Mouse (Mus musculus) heart, embryonic 15.5 days (tissue): ENCODE results near the gene Rimklb. TPM values are rescaled to one million over a fixed set of nuclear protein-coding genes. Genes with fewer than 3 reads are reported as not detected.
"Not testable (repeated sequence)": the region's sequence is repeated elsewhere in the genome, so short reads cannot be mapped to it uniquely, and the experiment has no call there.

ENCODE experiments used
- ATAC-seq: fragments of 200-750 bp; cut with Nextera tagmentation; replicated peaks from 2 replicates; pipeline ENCODE4 v1.8.0; 2017; ENCODE audit warnings: low read depth, moderate TSS enrichment; ENCODE audit not compliant: insufficient number of reproducible peaks, insufficient read depth, low FRiP score
- H3K27ac ChIP-seq: fragments of 300-500 bp; sonication (generic); 2 replicates; pipeline ENCODE4 v1.5.1; 2015; ENCODE audit warnings: mild to moderate bottlenecking, inconsistent platforms
- H3K27me3 ChIP-seq: fragments of 300-500 bp; sonication (generic); 2 replicates; pipeline ENCODE4 v1.6.1; 2015; ENCODE audit warnings: inconsistent platforms
- H3K36me3 ChIP-seq: fragments of 300-500 bp; sonication (generic); 2 replicates; pipeline ENCODE4 v1.6.1; 2015; ENCODE audit warnings: mild to moderate bottlenecking, inconsistent platforms
- H3K4me1 ChIP-seq: fragments of 300-500 bp; sonication (generic); replicated peaks from 2 replicates; pipeline ENCODE4 v1.6.1; 2015; ENCODE audit warnings: inconsistent platforms
- H3K4me2 ChIP-seq: fragments of 300-500 bp; sonication (generic); 2 replicates; pipeline ENCODE4 v1.6.1; 2015; ENCODE audit warnings: inconsistent platforms, mild to moderate bottlenecking, moderate library complexity
- H3K4me3 ChIP-seq: fragments of 300-500 bp; sonication (generic); 2 replicates; pipeline ENCODE4 v1.5.1; 2015; ENCODE audit warnings: mild to moderate bottlenecking, inconsistent platforms
- H3K9ac ChIP-seq: fragments of 300-500 bp; sonication (generic); 2 replicates; pipeline ENCODE4 v1.6.1; 2015; ENCODE audit warnings: mild to moderate bottlenecking, inconsistent platforms
- H3K9me3 ChIP-seq: fragments of 300-500 bp; sonication (generic); replicated peaks from 2 replicates; pipeline ENCODE4 v1.6.1; 2016; ENCODE audit warnings: inconsistent platforms
- WGBS: fragments of 180-500 bp; shearing (Covaris S2); methylation state at CpG from one replicate; pipeline ENCODE4 v1.1.7; 2015; ENCODE audit warnings: mixed read lengths; 5-methylcytosine and 5-hydroxymethylcytosine counted together
- polyA plus RNA-seq: library from polyadenylated mRNA; unstranded; fragments of >200 nt; fragmentation: Nextera tagmentation; extraction: Ambion mirVana; gene quantifications from 2 replicates; pipeline ENCODE4 v1.2.1, GENCODE M21; 2015

Rimklb gene
- polyA plus RNA-seq, 1 experiment from 2014 or later, result 0.94 TPM

GRCm38 (mm10) chr6:122523289-122523688, 24.7 kb upstream of the Rimklb start:
- H3K4me2 ChIP-seq, result no peak overlapping the region
- ATAC-seq, result no peak
- H3K27ac ChIP-seq, result no peak overlapping the region
- no peaks in the 10 kb centered on the region for H3K9me3 ChIP-seq
- no peaks in the 10 kb centered on the region for H3K27me3 ChIP-seq
- H3K9ac ChIP-seq, result no peak overlapping the region
- WGBS, result 77% methylated on average over 8 of the region's 8 CpGs
- H3K36me3 ChIP-seq, result no peaks in the 10 kb centered on the region
- no peak overlapping the region for H3K4me3 ChIP-seq
- H3K4me1 ChIP-seq, result no peaks in the 10 kb centered on the region

GRCm38 (mm10) chr6:122522595-122522994, 24.0 kb upstream of the Rimklb start:
- Histone ChIP-seq H3K9me3 (no peaks in the 10 kb centered on the region), H3K9ac (no peak overlapping the region), H3K4me1 (no peaks in the 10 kb centered on the region), H3K27ac (no peak overlapping the region), H3K36me3 (no peaks in the 10 kb centered on the region), H3K4me3 (no peak overlapping the region), H3K4me2 (no peak overlapping the region), H3K27me3 (no peaks in the 10 kb centered on the region)
- 62% methylated on average over 9 of the region's 9 CpGs for WGBS
- 0 out of 2 replicates have a peak, but pooled peaks have one; percentile 44 for ATAC-seq

GRCm38 (mm10) chr6:122519384-122519783, 20.8 kb upstream of the Rimklb start:
- H3K27me3 ChIP-seq, result no peaks in the 10 kb centered on the region
- no peaks in the 10 kb centered on the region for H3K9me3 ChIP-seq
- H3K4me3 ChIP-seq, result no peak overlapping the region
- H3K4me2 ChIP-seq, result no peak overlapping the region
- H3K27ac ChIP-seq, result no peak overlapping the region
- H3K9ac ChIP-seq, result no peak overlapping the region
- ATAC-seq, result no peak
- no peaks in the 10 kb centered on the region for H3K4me1 ChIP-seq
- H3K36me3 ChIP-seq, result no peaks in the 10 kb centered on the region
- WGBS, result 32% methylated on average over 2 of the region's 2 CpGs

GRCm38 (mm10) chr6:122517668-122518067, 19.1 kb upstream of the Rimklb start:
- Histone ChIP-seq H3K27me3 (no peaks in the 10 kb centered on the region), H3K9me3 (no peaks in the 10 kb centered on the region), H3K27ac (no peak overlapping the region), H3K36me3 (no peaks in the 10 kb centered on the region), H3K9ac (no peak overlapping the region), H3K4me3 (no peak overlapping the region), H3K4me2 (no peak overlapping the region), H3K4me1 (no peaks in the 10 kb centered on the region)
- WGBS, result 71% methylated on average over 1 of the region's 1 CpGs
- ATAC-seq, result no peak

- H3K27me3 ChIP-seq, H3K4me1 ChIP-seq, H3K4me2 ChIP-seq, H3K9ac ChIP-seq, ATAC-seq, H3K36me3 ChIP-seq, H3K27ac ChIP-seq, H3K9me3 ChIP-seq, H3K4me3 ChIP-seq: not testable (repeated sequence)
- WGBS, result 88% methylated on average over 2 of the region's 2 CpGs
Measured at GRCm38 (mm10) chr6:122515762-122516161, 17.2 kb upstream of the Rimklb start.

GRCm38 (mm10) chr6:122514312-122514711, 15.8 kb upstream of the Rimklb start:
- no peaks in the 10 kb centered on the region for H3K9me3 ChIP-seq
- no peaks in the 10 kb centered on the region for H3K4me1 ChIP-seq
- no peaks in the 10 kb centered on the region for H3K27me3 ChIP-seq
- no peaks in the 10 kb centered on the region for H3K36me3 ChIP-seq
- no peak overlapping the region for H3K4me2 ChIP-seq
- no peak overlapping the region for H3K4me3 ChIP-seq
- ATAC-seq, result no peak
- WGBS, result 81% methylated on average over 3 of the region's 3 CpGs
- no peak overlapping the region for H3K27ac ChIP-seq
- H3K9ac ChIP-seq, result no peak overlapping the region

- Histone ChIP-seq H3K27ac (no peak overlapping the region), H3K9ac (no peak overlapping the region), H3K4me1 (no peaks in the 10 kb centered on the region), H3K4me2 (no peak overlapping the region), H3K27me3 (no peaks in the 10 kb centered on the region), H3K9me3 (no peaks in the 10 kb centered on the region), H3K36me3 (no peaks in the 10 kb centered on the region), H3K4me3 (no peak overlapping the region)
- 0 out of 2 replicates have a peak, but pooled peaks have one; percentile 25 for ATAC-seq
- WGBS, result 45% methylated on average over 12 of the region's 12 CpGs
Measured at GRCm38 (mm10) chr6:122512914-122513878, 14.6 kb upstream of the Rimklb start.

- Histone ChIP-seq H3K36me3 (no peaks in the 10 kb centered on the region), H3K9ac (no peak overlapping the region), H3K4me2 (no peak overlapping the region), H3K4me1 (no peaks in the 10 kb centered on the region), H3K9me3 (no peaks in the 10 kb centered on the region), H3K27me3 (no peaks in the 10 kb centered on the region; the same call in 1 of the 2 replicates), H3K4me3 (no peak overlapping the region), H3K27ac (peak overlapping the region; percentile 70)
- ATAC-seq, result peak; percentile 77; the same call in 1 of the 2 replicates
- WGBS, result 42% methylated on average over 8 of the region's 8 CpGs
Measured at GRCm38 (mm10) chr6:122508494-122508893, 9.9 kb upstream of the Rimklb start.

- Histone ChIP-seq H3K27ac (no peak within 1 kb of the TSS), H3K4me2 (no peak within 1 kb of the TSS), H3K9me3 (no peaks in the 10 kb centered on the region), H3K4me3 (no peak within 1 kb of the TSS), H3K36me3 (no peaks in the 10 kb centered on the region), H3K27me3 (no peaks in the 10 kb centered on the region; the same call in 1 of the 2 replicates), H3K4me1 (no peaks in the 10 kb centered on the region), H3K9ac (no peak within 1 kb of the TSS)
- ATAC-seq, result no peak
- WGBS, result 87% methylated on average over 3 of the region's 3 CpGs
Measured at GRCm38 (mm10) chr6:122505545-122505944, 7.0 kb upstream of the Rimklb start, which contains the start of gene Mfap5. Gene Mfap5 (plus strand): TSS chr6:122505845.

- Histone ChIP-seq H3K9ac (no peak overlapping the region), H3K4me2 (no peak overlapping the region), H3K4me3 (no peak overlapping the region), H3K27me3 (no peaks in the 10 kb centered on the region; the same call in 1 of the 2 replicates), H3K9me3 (no peaks in the 10 kb centered on the region), H3K27ac (no peak overlapping the region), H3K4me1 (no peaks in the 10 kb centered on the region), H3K36me3 (no peaks in the 10 kb centered on the region)
- WGBS, result 64% methylated on average over 4 of the region's 4 CpGs
- ATAC-seq, result no peak
Measured at GRCm38 (mm10) chr6:122505041-122505440, 6.5 kb upstream of the Rimklb start.

- Histone ChIP-seq H3K27me3 (peaks cover 3% of the 10 kb centered on the region), H3K9me3 (no peaks in the 10 kb centered on the region), H3K36me3 (no peaks in the 10 kb centered on the region), H3K4me2 (no peak overlapping the region), H3K9ac (no peak overlapping the region), H3K4me3 (no peak overlapping the region), H3K27ac (peak overlapping the region; percentile 63; the same call in 1 of the 2 replicates), H3K4me1 (peaks cover 26% of the 10 kb centered on the region)
- WGBS, result 27% methylated on average over 5 of the region's 5 CpGs
- no peak for ATAC-seq
Measured at GRCm38 (mm10) chr6:122496501-122496900, 2.1 kb downstream of the Rimklb start.
